16 mouse cellular contexts compared by ENCODE assay signal in genomic region chr1:89938884-89939595, GRCm38 (mm10). TPM values are rescaled to one million over a fixed set of nuclear protein-coding genes. Genes with fewer than 3 reads are reported as not detected.
A peak's percentile ranks its signal among the peaks of the same experiment; 100 is the strongest.
DNase-seq lines count a peak whose midpoint lies in the region; ATAC-seq lines count a peak whose summit lies in the region.
"Had no signal": no experiment of that assay in that cellular context is flagged by ENCODE, and none has a peak within 500 bp of the region (broad histone marks: within the 10 kb centered on the region; RNA-seq: fewer than 3 reads in every experiment).

No protein-coding gene starts in this region.

- H3K4me3 ChIP-seq in embryonic facial prominence, embryonic 11.5 days (ENCODE audit: low read depth, low read length), result no peak overlapping the region
- H3K4me3 ChIP-seq in embryonic facial prominence, embryonic 10.5 days, result no peak overlapping the region
- no peak overlapping the region for H3K4me3 ChIP-seq in liver, embryonic 12.5 days
- no peak overlapping the region for H3K4me3 ChIP-seq in liver, embryonic 11.5 days (ENCODE audit: low read depth, low read length)
- no peak overlapping the region for H3K4me3 ChIP-seq in kidney, embryonic 15.5 days (replicated peaks)
- H3K4me3 ChIP-seq: erythroblast, embryonic 14.5 days; neural tube, embryonic 15.5 days had no signal

- no peak overlapping the region for H3K9ac ChIP-seq in embryonic facial prominence, embryonic 11.5 days (replicated peaks; ENCODE audit: low read length)
- no peak overlapping the region for H3K9ac ChIP-seq in liver, embryonic 12.5 days
- H3K9ac ChIP-seq in liver, embryonic 11.5 days (ENCODE audit: low read depth, low read length), result no peak overlapping the region
- no peak overlapping the region for H3K9ac ChIP-seq in kidney, embryonic 15.5 days
- H3K9ac ChIP-seq: heart, embryonic 15.5 days; neural tube, embryonic 15.5 days had no signal

- peak; percentile 40 for DNase-seq in embryonic facial prominence, embryonic 11.5 days (ENCODE audit: low spot score)
- DNase-seq in embryonic facial prominence, embryonic 10.5 days (ENCODE audit: low spot score), result no peak
- DNase-seq in liver, embryonic 11.5 days (ENCODE audit: low spot score), result no peak
- DNase-seq in ZHBTc4 (ENCODE audit: low read depth, low spot score), result peak; percentile 91
- DNase-seq in right cerebral cortex, postnatal 10 days (ENCODE audit: low spot score in 2 of 2), result no peak
- DNase-seq: adrenal gland, postnatal 36 days; cerebellum, adult 9-10 months; right cerebral cortex, postnatal 4 days had no signal

- no peak overlapping the region for H3K4me2 ChIP-seq in embryonic facial prominence, embryonic 11.5 days (ENCODE audit: low read depth, low read length)
- 0 out of 2 replicates have a peak overlapping the region, but pooled peaks have one; percentile 37 for H3K4me2 ChIP-seq in liver, embryonic 12.5 days
- no peak overlapping the region for H3K4me2 ChIP-seq in liver, embryonic 11.5 days
- no peak overlapping the region for H3K4me2 ChIP-seq in kidney, embryonic 15.5 days

- H3K4me1 ChIP-seq in embryonic facial prominence, embryonic 11.5 days (ENCODE audit: control insufficient read depth, insufficient read depth, low read length), result peaks cover 6% of the 10 kb centered on the region
- H3K4me1 ChIP-seq in embryonic facial prominence, embryonic 10.5 days, result peaks cover 53% of the 10 kb centered on the region
- 0 out of 2 replicates have a peak, but pooled peaks cover 7% of the 10 kb centered on the region for H3K4me1 ChIP-seq in liver, embryonic 12.5 days
- no peaks in the 10 kb centered on the region; the same call in none of the 2 replicates for H3K4me1 ChIP-seq in liver, embryonic 11.5 days (replicated peaks; ENCODE audit: control insufficient read depth, insufficient read depth, low read length)
- H3K4me1 ChIP-seq in kidney, embryonic 15.5 days, result peaks cover 22% of the 10 kb centered on the region

- no peak overlapping the region for H3K27ac ChIP-seq in embryonic facial prominence, embryonic 11.5 days (replicated peaks; ENCODE audit: low read depth, low read length)
- H3K27ac ChIP-seq in embryonic facial prominence, embryonic 10.5 days (replicated peaks), result no peak overlapping the region
- no peak overlapping the region for H3K27ac ChIP-seq in liver, embryonic 12.5 days
- H3K27ac ChIP-seq in liver, embryonic 11.5 days (ENCODE audit: low read depth, low read length), result no peak overlapping the region
- H3K27ac ChIP-seq in kidney, embryonic 15.5 days, result no peak overlapping the region
- H3K27ac ChIP-seq: heart, embryonic 15.5 days; neural tube, embryonic 15.5 days had no signal

- WGBS in embryonic facial prominence, embryonic 11.5 days, result 20% methylated on average over 16 of the region's 16 CpGs
- 21% methylated on average over 16 of the region's 16 CpGs for WGBS in embryonic facial prominence, embryonic 10.5 days
- WGBS in liver, embryonic 12.5 days (ENCODE audit: insufficient replicate concordance), result 21% methylated on average over 16 of the region's 16 CpGs
- 20% methylated on average over 16 of the region's 16 CpGs for WGBS in liver, embryonic 11.5 days
- WGBS in kidney, embryonic 15.5 days, result 41% methylated on average over 16 of the region's 16 CpGs

- ATAC-seq in embryonic facial prominence, embryonic 11.5 days (replicated peaks; ENCODE audit: insufficient number of reproducible peaks, low FRiP score, low TSS enrichment, low read depth), result no peak
- no peak for ATAC-seq in liver, embryonic 12.5 days
- no peak for ATAC-seq in liver, embryonic 11.5 days (replicated peaks; ENCODE audit: low FRiP score)
- peak; percentile 35; the same call in 1 of the 2 replicates for ATAC-seq in megakaryocyte, adult 5-6 weeks (ENCODE audit: poor library complexity, severe bottlenecking)
- ATAC-seq in kidney, embryonic 15.5 days (replicated peaks; ENCODE audit: low FRiP score), result no peak
- ATAC-seq: Patski had no signal

- H3K27me3 ChIP-seq in embryonic facial prominence, embryonic 11.5 days (ENCODE audit: control insufficient read depth, insufficient read depth, low read length), result peaks cover 53% of the 10 kb centered on the region
- H3K27me3 ChIP-seq in embryonic facial prominence, embryonic 10.5 days (replicated peaks; ENCODE audit: low read depth, poor library complexity, severe bottlenecking), result peaks cover 100% of the 10 kb centered on the region
- H3K27me3 ChIP-seq in liver, embryonic 12.5 days (replicated peaks), result peaks cover 98% of the 10 kb centered on the region
- peaks cover 93% of the 10 kb centered on the region for H3K27me3 ChIP-seq in liver, embryonic 11.5 days (replicated peaks; ENCODE audit: control insufficient read depth, insufficient read depth, low read length)
- H3K27me3 ChIP-seq in kidney, embryonic 15.5 days, result peaks cover 98% of the 10 kb centered on the region
- H3K27me3 ChIP-seq: Patski had no signal

- H3K36me3 ChIP-seq in embryonic facial prominence, embryonic 11.5 days (replicated peaks; ENCODE audit: control insufficient read depth, insufficient read depth, low read depth, low read length), result no peaks in the 10 kb centered on the region
- no peaks in the 10 kb centered on the region for H3K36me3 ChIP-seq in embryonic facial prominence, embryonic 10.5 days (replicated peaks)
- no peaks in the 10 kb centered on the region for H3K36me3 ChIP-seq in liver, embryonic 12.5 days
- H3K36me3 ChIP-seq in liver, embryonic 11.5 days (ENCODE audit: control insufficient read depth, insufficient read depth, low read length), result no peaks in the 10 kb centered on the region
- H3K36me3 ChIP-seq in kidney, embryonic 15.5 days, result no peaks in the 10 kb centered on the region
- H3K36me3 ChIP-seq: heart, embryonic 15.5 days; neural tube, embryonic 15.5 days had no signal

- no peaks in the 10 kb centered on the region for H3K9me3 ChIP-seq in embryonic facial prominence, embryonic 11.5 days (replicated peaks; ENCODE audit: control insufficient read depth, low read length)
- H3K9me3 ChIP-seq in embryonic facial prominence, embryonic 10.5 days, result no peaks in the 10 kb centered on the region
- H3K9me3 ChIP-seq in liver, embryonic 12.5 days (replicated peaks), result no peaks in the 10 kb centered on the region
- H3K9me3 ChIP-seq in liver, embryonic 11.5 days (ENCODE audit: control insufficient read depth, low read length), result no peaks in the 10 kb centered on the region
- no peaks in the 10 kb centered on the region for H3K9me3 ChIP-seq in kidney, embryonic 15.5 days (replicated peaks)
- H3K9me3 ChIP-seq: heart, embryonic 15.5 days; neural tube, embryonic 15.5 days had no signal

RNA-seq across cellular contexts. Expression of gene Gbx2, which starts 8.1 kb away (rescaled TPM):
- polyA plus RNA-seq in embryonic facial prominence, embryonic 11.5 days (2014; fragmentation: Nextera tagmentation; extraction: Ambion mirVana), result 5.5 and 7.2 TPM in 2 replicates
- 8.7 and 11.1 TPM in 2 replicates for polyA plus RNA-seq in embryonic facial prominence, embryonic 10.5 days (2016; fragmentation: Nextera tagmentation; extraction: Ambion mirVana)
- polyA plus RNA-seq in liver, embryonic 12.5 days (2016; fragmentation: Nextera tagmentation; extraction: Ambion mirVana), result 1.7 and 2.0 TPM in 2 replicates
- 2.2 and 2.9 TPM in 2 replicates for polyA plus RNA-seq in liver, embryonic 11.5 days (2014; fragmentation: Nextera tagmentation; extraction: Ambion mirVana)
- total RNA-seq in megakaryocyte, adult 5-6 weeks (2015), result not detected in 2 replicates
- not detected in 2 replicates for total RNA-seq in megakaryocyte, adult 5-6 weeks (2017)
- polyA plus RNA-seq in kidney, embryonic 15.5 days (2015; fragmentation: Nextera tagmentation; extraction: Ambion mirVana), result 0.10 TPM in 1 of 2 replicates, not detected in the other
- total RNA-seq: adrenal gland, postnatal 36 days had no signal
- polyA plus RNA-seq: erythroblast, embryonic 14.5 days; heart, embryonic 15.5 days; intestine, embryonic 14.5 days had no signal

Comparison
In these comparisons a context has a peak if more than half of its experiments do, and no peak if none do; other contexts are left out.
1. DNase-seq: peak in embryonic facial prominence, embryonic 11.5 days (single experiment) and ZHBTc4 (single experiment); none in embryonic facial prominence, embryonic 10.5 days (single experiment), liver, embryonic 11.5 days (single experiment) and right cerebral cortex, postnatal 10 days (0 of 2).